Mouse (Mus musculus): ENCODE results near the gene Lrrc8b. TPM values are rescaled to one million over a fixed set of nuclear protein-coding genes. Genes with fewer than 3 reads are reported as not detected.

Lrrc8b gene
- polyA plus RNA-seq, 1 experiment from 2014 or later: 4.7 TPM

GRCm38 (mm10) chr5:105399631-105400423 lies 15.7 kb upstream of the Lrrc8b start:
- no peak overlapping the region for H3K27ac ChIP-seq (replicated peaks)
- no peaks in the 10 kb centered on the region for H3K36me3 ChIP-seq (ENCODE audit: control insufficient read depth, insufficient read depth, low read length)
- H3K27me3 ChIP-seq (ENCODE audit: control insufficient read depth, insufficient read depth, low read length): no peaks in the 10 kb centered on the region
- DNase-seq (ENCODE audit: low spot score): peak; percentile 60
- H3K9me3 ChIP-seq (ENCODE audit: control insufficient read depth, low read length): no peaks in the 10 kb centered on the region
- peak overlapping the region; percentile 54 for H3K4me2 ChIP-seq (replicated peaks; ENCODE audit: low read depth)
- H3K9ac ChIP-seq (ENCODE audit: low read length): no peak overlapping the region
- 26% methylated on average over 13 of the region's 13 CpGs for WGBS
- H3K4me1 ChIP-seq (replicated peaks; ENCODE audit: control insufficient read depth, insufficient read depth): no peaks in the 10 kb centered on the region
- ATAC-seq (ENCODE audit: low FRiP score, low TSS enrichment): peak; percentile 24; the same call in 1 of the 2 replicates
- TF ChIP-seq CTCF (IDR thresholded peaks at IDR 0.05; ENCODE audit: low read depth) (peak; percentile 81), EP300 (optimal IDR thresholded peaks at IDR 0.05) (no peak)
- H3K4me3 ChIP-seq (ENCODE audit: low read depth, low read length): peak overlapping the region; percentile 24

GRCm38 (mm10) chr5:105400424-105401375 lies 14.9 kb upstream of the Lrrc8b start:
- H3K27me3 ChIP-seq (ENCODE audit: control insufficient read depth, insufficient read depth, low read length): no peaks in the 10 kb centered on the region
- no peaks in the 10 kb centered on the region for H3K9me3 ChIP-seq (ENCODE audit: control insufficient read depth, low read length)
- H3K27ac ChIP-seq (replicated peaks): no peak overlapping the region
- TF ChIP-seq CTCF (IDR thresholded peaks at IDR 0.05; ENCODE audit: low read depth): no peak
- no peak for TF ChIP-seq EP300 (optimal IDR thresholded peaks at IDR 0.05)
- 45% methylated on average over 17 of the region's 17 CpGs for WGBS
- no peak for DNase-seq (ENCODE audit: low spot score)
- H3K36me3 ChIP-seq (ENCODE audit: control insufficient read depth, insufficient read depth, low read length): no peaks in the 10 kb centered on the region
- peak; percentile 32; the same call in 1 of the 2 replicates for ATAC-seq (ENCODE audit: low FRiP score, low TSS enrichment)
- H3K4me3 ChIP-seq (ENCODE audit: low read depth, low read length): peak overlapping the region; percentile 24
- H3K9ac ChIP-seq (ENCODE audit: low read length): no peak overlapping the region
- peak overlapping the region; percentile 54 for H3K4me2 ChIP-seq (replicated peaks; ENCODE audit: low read depth)
- no peaks in the 10 kb centered on the region for H3K4me1 ChIP-seq (replicated peaks; ENCODE audit: control insufficient read depth, insufficient read depth)

- Histone ChIP-seq H3K4me1 (replicated peaks; ENCODE audit: control insufficient read depth, insufficient read depth) (no peaks in the 10 kb centered on the region), H3K9ac (ENCODE audit: low read length) (no peak overlapping the region), H3K9me3 (ENCODE audit: control insufficient read depth, low read length) (no peaks in the 10 kb centered on the region), H3K4me3 (ENCODE audit: low read depth, low read length) (no peak overlapping the region), H3K27me3 (ENCODE audit: control insufficient read depth, insufficient read depth, low read length) (no peaks in the 10 kb centered on the region), H3K36me3 (ENCODE audit: control insufficient read depth, insufficient read depth, low read length) (no peaks in the 10 kb centered on the region), H3K4me2 (replicated peaks; ENCODE audit: low read depth) (no peak overlapping the region), H3K27ac (replicated peaks) (no peak overlapping the region)
- ATAC-seq (ENCODE audit: low FRiP score, low TSS enrichment): no peak
- no peak for DNase-seq (ENCODE audit: low spot score)
- no peak for TF ChIP-seq CTCF (IDR thresholded peaks at IDR 0.05; ENCODE audit: low read depth)
- no peak for TF ChIP-seq EP300 (optimal IDR thresholded peaks at IDR 0.05)
- WGBS: 89% methylated on average over 5 of the region's 6 CpGs
Observed at GRCm38 (mm10) chr5:105401536-105401935, 14.0 kb upstream of the Lrrc8b start.

GRCm38 (mm10) chr5:105404961-105405360 lies 10.6 kb upstream of the Lrrc8b start:
- H3K9me3 ChIP-seq (ENCODE audit: control insufficient read depth, low read length): no peaks in the 10 kb centered on the region
- H3K36me3 ChIP-seq (ENCODE audit: control insufficient read depth, insufficient read depth, low read length): no peaks in the 10 kb centered on the region
- H3K9ac ChIP-seq (ENCODE audit: low read length): no peak overlapping the region
- no peak overlapping the region for H3K4me3 ChIP-seq (ENCODE audit: low read depth, low read length)
- no peak for TF ChIP-seq EP300 (optimal IDR thresholded peaks at IDR 0.05)
- peak; percentile 94 for TF ChIP-seq CTCF (IDR thresholded peaks at IDR 0.05; ENCODE audit: low read depth)
- no peak overlapping the region for H3K27ac ChIP-seq (replicated peaks)
- 5% methylated on average over 8 of the region's 8 CpGs for WGBS
- H3K4me1 ChIP-seq (replicated peaks; ENCODE audit: control insufficient read depth, insufficient read depth): no peaks in the 10 kb centered on the region
- no peak overlapping the region for H3K4me2 ChIP-seq (replicated peaks; ENCODE audit: low read depth)
- DNase-seq (ENCODE audit: low spot score): peak; percentile 69
- ATAC-seq (ENCODE audit: low FRiP score, low TSS enrichment): no peak; the same call in 1 of the 2 replicates
- no peaks in the 10 kb centered on the region for H3K27me3 ChIP-seq (ENCODE audit: control insufficient read depth, insufficient read depth, low read length)

- Histone ChIP-seq H3K27me3 (ENCODE audit: control insufficient read depth, insufficient read depth, low read length) (no peaks in the 10 kb centered on the region), H3K36me3 (ENCODE audit: control insufficient read depth, insufficient read depth, low read length) (no peaks in the 10 kb centered on the region)
- 80% methylated on average over 5 of the region's 5 CpGs for WGBS
Observed at GRCm38 (mm10) chr5:105407661-105408060, 7.9 kb upstream of the Lrrc8b start.

More at GRCm38 (mm10) chr5:105407661-105408060, 7.9 kb upstream of the Lrrc8b start:
- Histone ChIP-seq H3K9ac (ENCODE audit: low read length) (no peak overlapping the region), H3K4me2 (replicated peaks; ENCODE audit: low read depth) (no peak overlapping the region), H3K4me3 (ENCODE audit: low read depth, low read length) (no peak overlapping the region), H3K27ac (replicated peaks) (no peak overlapping the region), H3K9me3 (ENCODE audit: control insufficient read depth, low read length) (no peaks in the 10 kb centered on the region), H3K4me1 (replicated peaks; ENCODE audit: control insufficient read depth, insufficient read depth) (no peaks in the 10 kb centered on the region)
- TF ChIP-seq CTCF (IDR thresholded peaks at IDR 0.05; ENCODE audit: low read depth): no peak
- no peak for TF ChIP-seq EP300 (optimal IDR thresholded peaks at IDR 0.05)
- no peak for DNase-seq (ENCODE audit: low spot score)
- no peak for ATAC-seq (ENCODE audit: low FRiP score, low TSS enrichment)

All from stomach, postnatal 0 days (tissue).